Mouse (Mus musculus) cerebral cortex, adult 2 months (tissue): ENCODE measurements around the gene Clec16a.

Experiments
- WGBS: fragments of 180-500 bp; shearing (Covaris S2); methylation state at CpG from one replicate; pipeline ENCODE4 v1.1.7; 2018; 5-methylcytosine and 5-hydroxymethylcytosine counted together

Clec16a gene

GRCm38 (mm10) chr16:10723816-10724647, 178.9 kb downstream of the Clec16a start:
- WGBS, result 70% methylated on average over 5 of the region's 5 CpGs

GRCm38 (mm10) chr16:10725156-10725555, 180.0 kb downstream of the Clec16a start:
- 73% methylated on average over 2 of the region's 2 CpGs for WGBS

- WGBS, result 92% methylated on average over 4 of the region's 4 CpGs
These were observed 182.5 kb downstream of the Clec16a start for GRCm38 (mm10) chr16:10727630-10728029.

- 90% methylated on average over 3 of the region's 3 CpGs for WGBS
These were observed 183.7 kb downstream of the Clec16a start for GRCm38 (mm10) chr16:10728886-10729285.

GRCm38 (mm10) chr16:10730941-10731340, 185.8 kb downstream of the Clec16a start:
- 92% methylated on average over 4 of the region's 4 CpGs for WGBS

GRCm38 (mm10) chr16:10731785-10732184, 186.6 kb downstream of the Clec16a start:
- 91% methylated on average over 4 of the region's 4 CpGs for WGBS

- 84% methylated on average over 5 of the region's 5 CpGs for WGBS
These were observed 187.3 kb downstream of the Clec16a start for GRCm38 (mm10) chr16:10732421-10732820.

GRCm38 (mm10) chr16:10735781-10736180, 190.6 kb downstream of the Clec16a start:
- 68% methylated on average over 2 of the region's 2 CpGs for WGBS

GRCm38 (mm10) chr16:10736364-10736763, 191.2 kb downstream of the Clec16a start:
- WGBS, result 88% methylated on average over 10 of the region's 10 CpGs

GRCm38 (mm10) chr16:10737571-10737970, 192.4 kb downstream of the Clec16a start:
- 77% methylated on average over 2 of the region's 2 CpGs for WGBS

- 89% methylated on average over 3 of the region's 3 CpGs for WGBS
These were observed 193.7 kb downstream of the Clec16a start for GRCm38 (mm10) chr16:10738866-10739265.

- 76% methylated on average over 9 of the region's 9 CpGs for WGBS
These were observed 194.8 kb downstream of the Clec16a start for GRCm38 (mm10) chr16:10739854-10740398.

GRCm38 (mm10) chr16:10741082-10741481, 195.9 kb downstream of the Clec16a start:
- 69% methylated on average over 2 of the region's 2 CpGs for WGBS

GRCm38 (mm10) chr16:10749226-10749625, 204.1 kb downstream of the Clec16a start:
- WGBS, result 74% methylated on average over 7 of the region's 7 CpGs

- WGBS, result 26% methylated on average over 7 of the region's 7 CpGs
These were observed 204.7 kb downstream of the Clec16a start for GRCm38 (mm10) chr16:10749824-10750223.

GRCm38 (mm10) chr16:10754521-10755296, 209.6 kb downstream of the Clec16a start:
- 96% methylated on average over 3 of the region's 3 CpGs for WGBS

GRCm38 (mm10) chr16:10756168-10756567, 211.0 kb downstream of the Clec16a start:
- WGBS, result 68% methylated on average over 6 of the region's 6 CpGs

- WGBS, result 87% methylated on average over 8 of the region's 8 CpGs
These were observed 216.0 kb downstream of the Clec16a start for GRCm38 (mm10) chr16:10761182-10761581.

GRCm38 (mm10) chr16:10762569-10763180, 217.5 kb downstream of the Clec16a start:
- WGBS, result 83% methylated on average over 5 of the region's 5 CpGs

GRCm38 (mm10) chr16:10763540-10764264, 218.6 kb downstream of the Clec16a start:
- WGBS, result 75% methylated on average over 6 of the region's 6 CpGs

- WGBS, result 62% methylated on average over 2 of the region's 2 CpGs
These were observed 219.2 kb downstream of the Clec16a start for GRCm38 (mm10) chr16:10764323-10764722.
